Mouse (Mus musculus) cerebellum, postnatal 36 days (tissue): ENCODE measurements around the gene Cdk5rap3.

Source experiments
- DNase-seq, 2 experiments: peaks; one replicate each; pipeline ENCODE4 v3.0.0; 2021 to 2022; ENCODE audit warnings: mixed read lengths in 2 of 2

The Cdk5rap3 gene

DNA sequence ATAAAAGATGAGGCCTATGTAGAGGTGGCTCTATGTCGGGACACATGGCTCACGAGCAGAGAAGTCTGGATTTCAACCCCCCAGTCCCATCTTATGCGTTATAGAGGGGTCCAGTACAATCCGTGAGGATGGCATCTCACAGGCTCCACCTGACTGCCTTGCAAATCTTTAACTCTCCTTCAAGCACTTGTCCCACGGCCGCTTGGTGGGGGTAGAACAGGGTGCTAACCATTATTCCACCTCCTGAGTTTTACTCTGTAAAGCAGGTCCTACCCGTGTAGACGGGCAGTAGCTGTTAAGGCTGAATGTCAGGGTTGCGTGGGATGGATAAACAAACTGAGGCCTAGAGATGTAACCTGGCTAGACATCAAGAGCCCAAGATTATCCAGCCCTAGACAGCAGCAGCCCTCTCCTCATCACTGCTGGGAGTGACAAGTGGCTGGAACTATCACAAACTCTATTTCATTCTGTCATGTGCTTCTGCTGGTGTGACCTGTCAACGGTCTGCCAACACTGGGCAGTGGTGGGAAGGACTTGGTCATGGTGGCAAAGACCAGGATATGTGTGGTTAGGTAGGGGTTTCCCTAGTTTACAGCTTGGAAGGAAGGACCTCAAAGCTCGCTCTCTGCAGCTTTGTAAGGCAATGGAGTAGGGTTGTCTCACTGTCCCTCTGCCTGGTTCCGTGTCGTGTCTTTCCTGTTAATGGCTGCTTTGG lies 17.4 kb upstream of the Cdk5rap3 start:
- DNase-seq, result no peak

DNA sequence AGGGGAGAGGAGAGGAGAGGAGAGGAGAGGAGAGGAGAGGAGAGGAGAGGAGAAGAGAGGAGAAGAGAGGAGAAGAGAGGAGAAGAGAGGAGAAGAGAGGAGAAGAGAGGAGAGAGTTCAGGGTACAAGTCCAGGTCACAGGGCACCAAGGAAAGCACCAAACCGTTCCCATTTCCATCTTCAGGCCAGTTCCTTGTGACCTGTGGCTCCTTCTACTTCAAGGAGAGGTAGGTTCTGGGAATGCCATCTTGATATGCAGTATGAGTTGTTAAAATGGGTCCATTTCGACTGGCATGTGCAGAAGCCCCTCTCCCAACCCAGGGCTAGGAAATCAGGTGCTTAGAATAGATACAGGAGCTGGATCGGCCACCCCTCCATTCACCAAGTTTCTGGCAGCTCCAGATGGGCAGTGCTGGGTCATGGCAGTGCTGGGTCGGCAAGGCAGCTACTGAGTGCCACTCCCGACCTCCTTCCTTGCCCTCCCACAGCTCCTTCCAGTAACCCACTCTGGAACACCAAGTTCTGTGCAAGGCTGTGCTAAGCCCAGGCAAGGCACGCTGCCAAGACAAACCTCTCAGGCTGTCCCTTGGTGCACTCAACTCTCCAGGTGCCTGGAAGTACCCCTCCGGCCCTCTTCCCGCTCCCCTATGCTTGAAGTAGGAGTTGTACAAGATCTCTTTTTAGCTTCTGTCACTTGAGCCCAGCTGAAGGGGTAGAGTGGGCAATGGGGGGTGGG lies 15.2 kb upstream of the Cdk5rap3 start:
- no peak for DNase-seq

DNA sequence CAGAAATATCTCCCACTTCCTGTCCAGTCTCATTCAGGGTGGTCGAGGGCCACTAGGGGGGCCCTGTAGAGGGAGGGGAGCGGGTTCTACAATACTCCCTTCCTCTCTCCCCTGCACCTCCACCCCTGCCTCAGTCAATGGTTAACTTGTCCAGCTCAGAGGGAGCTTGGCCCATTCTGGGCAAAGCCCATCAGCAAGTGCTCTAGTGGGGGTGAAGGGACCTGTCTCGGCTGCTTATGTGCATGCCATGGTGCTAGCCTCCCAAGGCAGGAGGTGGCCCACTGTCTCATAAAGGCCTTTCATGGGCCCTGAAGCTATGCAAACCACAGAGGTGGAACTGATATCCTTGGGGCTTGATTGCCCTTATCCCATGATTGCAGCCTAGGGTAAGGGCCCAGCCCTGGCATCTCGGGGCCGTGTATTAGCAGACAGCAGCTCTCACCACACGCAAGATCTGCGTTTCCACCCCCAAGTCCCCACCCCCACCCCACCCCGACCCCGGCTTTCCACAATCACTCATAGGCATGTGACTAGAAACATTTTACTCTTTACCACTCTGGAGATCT lies 13.6 kb upstream of the Cdk5rap3 start:
- no peak for DNase-seq

DNA sequence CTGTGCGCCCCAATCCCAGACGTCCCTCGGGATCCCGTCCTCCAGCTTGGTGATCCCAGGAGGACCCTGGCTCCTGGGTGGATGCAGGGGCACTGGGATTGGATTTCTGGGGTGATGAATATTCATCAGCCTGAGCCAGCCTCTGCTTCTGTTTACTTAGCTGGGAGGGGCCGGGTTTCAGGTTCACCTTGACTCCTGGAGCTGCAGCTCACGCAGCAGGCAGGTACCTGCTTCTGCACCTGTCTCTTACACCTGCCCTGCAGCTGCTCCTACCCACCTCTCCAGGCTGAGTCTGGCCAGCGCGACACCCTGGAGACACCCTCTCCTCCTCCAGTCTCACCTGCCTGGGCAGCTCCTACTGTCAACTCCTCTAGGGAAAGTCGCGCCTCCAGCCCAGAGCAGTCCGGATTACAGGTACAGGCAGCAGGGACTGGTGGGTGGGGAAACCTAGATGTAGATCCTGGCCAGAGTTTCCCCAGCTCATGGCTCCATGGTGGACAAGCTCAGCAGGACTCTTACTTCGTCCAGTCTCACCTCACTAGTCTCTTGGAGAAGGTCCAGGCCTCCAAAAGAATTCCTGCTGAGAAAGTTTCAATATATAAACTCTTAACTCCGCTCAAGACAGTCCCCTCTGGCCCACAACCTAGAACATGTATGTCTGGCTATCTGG lies 12.9 kb upstream of the Cdk5rap3 start:
- DNase-seq, result no peak

DNA sequence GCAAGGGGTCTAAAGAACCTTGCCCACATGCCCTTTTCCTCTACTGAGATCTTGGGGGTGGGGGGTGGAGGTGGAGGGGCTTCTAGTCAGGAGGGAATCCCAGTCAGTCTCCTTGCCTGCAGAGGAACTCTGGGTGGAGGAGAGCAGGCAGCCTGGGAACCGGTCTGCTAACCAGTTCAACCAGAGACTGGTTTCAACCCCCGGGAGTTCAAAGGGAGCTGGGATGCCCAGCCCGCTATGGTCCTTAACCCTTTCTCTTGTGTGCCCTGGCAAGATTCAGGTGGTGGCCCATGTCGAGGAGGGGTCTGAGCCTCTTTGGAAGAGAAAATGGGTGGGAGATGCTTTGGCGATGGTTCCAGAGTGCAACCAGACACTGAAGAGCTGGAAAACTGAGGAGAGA lies 12.4 kb upstream of the Cdk5rap3 start:
- DNase-seq, result no peak

DNA sequence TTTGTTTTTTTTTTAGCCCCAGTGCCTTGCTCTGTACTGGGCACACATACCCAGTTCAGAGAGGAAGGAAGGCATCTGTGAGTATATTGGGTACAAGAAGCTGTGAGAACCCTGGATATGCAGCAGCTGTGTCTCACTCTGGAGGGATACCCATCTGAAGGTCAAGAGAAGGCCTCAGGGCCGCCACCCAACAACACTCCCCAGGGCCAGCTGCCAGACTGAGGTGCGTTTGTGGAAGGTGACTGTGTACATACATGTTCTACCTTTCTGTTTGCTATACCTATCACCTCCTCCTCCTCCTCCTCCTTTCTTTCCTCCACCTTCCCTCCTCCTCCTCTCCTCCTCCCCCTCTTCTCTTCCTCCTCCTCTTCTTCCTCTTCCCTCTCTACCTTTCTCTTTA lies 11.8 kb upstream of the Cdk5rap3 start, which contains the start of gene Prr15l:
Prr15l (plus strand) TSS at position 17 of the 400 bp plus-strand sequence.
- no peak for DNase-seq

DNA sequence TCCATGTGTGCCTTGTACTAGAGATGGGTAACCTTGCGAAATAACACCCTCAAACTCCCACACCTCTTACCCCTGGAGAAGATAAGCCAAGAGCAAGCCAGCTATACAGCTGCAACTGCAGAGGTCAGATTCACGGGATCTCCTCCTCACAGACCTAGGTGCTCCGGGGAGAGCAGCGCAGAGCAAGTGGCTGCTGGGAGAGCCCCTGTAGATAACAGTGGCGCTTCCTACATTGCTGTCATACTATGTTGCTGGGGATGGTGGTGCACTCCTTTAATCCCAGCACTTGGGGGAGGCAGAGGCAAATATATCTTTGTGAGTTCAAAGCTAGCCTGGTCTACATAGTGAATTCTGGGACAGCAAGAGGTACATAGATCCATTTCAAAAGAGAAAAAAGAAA lies 10.3 kb upstream of the Cdk5rap3 start:
- no peak for DNase-seq

DNA sequence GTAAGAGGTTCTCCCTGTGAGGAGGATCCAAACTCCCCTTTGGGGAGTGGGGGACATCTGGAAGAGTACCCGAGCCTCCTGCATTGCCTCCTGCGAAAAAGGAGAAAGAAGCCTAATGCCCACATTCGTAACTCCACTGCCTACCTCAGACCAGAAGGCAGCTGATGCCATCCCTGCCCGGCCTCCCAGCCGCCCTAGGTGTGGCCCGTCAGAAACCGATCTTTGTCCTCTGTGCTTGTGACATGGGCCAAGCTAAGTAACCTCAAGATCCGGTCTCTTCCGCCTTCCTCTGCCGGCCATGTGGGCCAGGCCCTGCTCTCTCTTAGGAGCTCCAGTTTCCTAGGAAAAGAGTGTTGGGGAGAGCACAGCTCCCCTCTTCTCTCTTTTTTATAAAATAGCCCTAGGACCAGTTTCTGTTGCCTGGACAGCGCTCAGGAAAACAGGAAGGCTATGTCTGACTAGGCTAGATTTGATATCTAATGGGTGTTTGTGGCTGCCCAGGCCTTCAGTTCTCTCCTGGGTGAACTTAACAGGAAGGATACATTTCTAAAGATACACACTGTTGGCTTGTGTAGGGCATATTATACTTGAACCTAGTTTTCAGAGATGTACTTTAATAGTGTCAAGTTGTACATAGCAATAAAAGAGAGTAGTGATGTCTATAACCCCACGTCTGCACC lies 9.3 kb upstream of the Cdk5rap3 start:
- no peak for DNase-seq

DNA sequence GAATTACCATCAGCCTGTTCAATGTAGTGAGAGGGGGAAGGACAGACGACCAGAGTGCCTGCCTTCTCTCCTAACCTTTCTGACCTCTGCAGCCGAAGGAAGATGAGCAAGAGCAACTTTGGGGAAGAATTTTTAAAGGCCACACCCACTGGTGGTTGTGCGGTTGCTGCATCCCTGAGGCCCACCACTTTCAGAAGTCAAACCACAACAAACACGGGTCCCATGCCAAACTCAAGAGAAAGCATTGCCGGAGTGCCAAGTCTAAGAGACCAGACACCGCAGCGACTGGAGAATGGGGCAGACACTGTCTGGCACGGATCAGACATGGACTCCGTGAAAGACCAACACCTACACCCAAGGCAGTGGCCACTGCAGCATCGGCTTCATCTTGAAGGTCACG lies 8.6 kb upstream of the Cdk5rap3 start:
- no peak for DNase-seq

DNA sequence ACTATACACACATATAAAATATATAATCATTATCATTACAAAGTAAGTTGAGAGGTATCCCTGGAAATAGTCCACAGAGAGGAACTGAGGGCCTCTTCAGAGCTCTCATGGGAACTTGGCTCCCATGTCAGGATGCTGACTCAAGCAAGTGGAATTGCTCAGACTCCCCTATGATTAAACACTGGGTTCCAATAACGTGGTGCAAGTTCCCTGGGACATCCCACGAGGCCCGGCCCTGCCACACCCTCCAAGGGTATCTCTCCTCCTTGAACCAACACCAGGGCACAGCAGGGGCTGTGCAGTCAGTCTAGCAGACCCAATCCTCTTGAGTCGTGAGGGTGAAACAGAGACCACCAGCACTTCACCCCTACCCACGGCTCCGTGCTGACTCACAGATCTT lies 2.7 kb upstream of the Cdk5rap3 start:
- DNase-seq, result no peak

DNA sequence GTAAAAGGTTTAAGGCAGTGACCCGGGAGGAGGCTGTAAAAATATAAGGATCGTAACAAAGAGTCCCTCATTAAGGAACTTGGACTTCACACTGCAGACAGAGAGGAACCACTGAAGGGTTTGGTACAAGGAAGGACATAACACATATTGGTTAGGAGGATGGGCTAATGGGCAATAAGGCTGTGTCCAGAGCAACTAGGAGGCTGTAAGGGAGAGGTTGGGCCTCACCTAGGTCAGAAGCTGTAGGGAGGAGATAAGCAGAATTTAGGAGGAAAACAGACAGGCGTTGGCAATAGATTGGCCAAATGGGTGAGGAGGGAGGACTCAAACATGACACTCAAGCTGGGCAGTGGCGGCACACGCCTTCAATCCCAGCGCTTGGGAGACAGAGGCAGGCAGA lies 1.1 kb upstream of the Cdk5rap3 start:
- no peak for DNase-seq

DNA sequence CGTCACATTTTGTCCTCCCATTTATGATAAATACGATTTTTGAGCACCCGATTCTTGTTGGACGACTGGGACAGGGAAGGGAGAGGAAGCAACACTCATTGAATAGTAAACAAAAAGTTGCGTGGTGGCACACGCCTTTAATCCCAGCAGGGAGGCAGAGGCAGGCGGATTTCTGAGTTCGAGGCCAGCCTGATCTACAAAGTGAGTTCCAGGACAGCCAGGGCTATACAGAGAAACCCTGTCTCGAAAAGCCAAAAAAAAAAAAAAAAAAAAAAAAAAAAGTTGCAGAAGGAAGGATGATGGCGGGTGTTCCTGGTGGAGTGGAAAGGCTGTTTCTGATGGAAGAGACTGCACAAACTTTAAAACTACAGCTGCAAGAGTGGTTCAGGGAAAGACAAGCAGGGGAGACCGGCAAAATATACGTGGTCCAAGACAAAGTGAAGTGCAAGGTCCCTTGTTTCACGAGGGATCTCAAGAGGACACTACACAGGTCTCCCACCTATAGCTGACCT lies 645 bp upstream of the Cdk5rap3 start:
- DNase-seq, result no peak

DNA sequence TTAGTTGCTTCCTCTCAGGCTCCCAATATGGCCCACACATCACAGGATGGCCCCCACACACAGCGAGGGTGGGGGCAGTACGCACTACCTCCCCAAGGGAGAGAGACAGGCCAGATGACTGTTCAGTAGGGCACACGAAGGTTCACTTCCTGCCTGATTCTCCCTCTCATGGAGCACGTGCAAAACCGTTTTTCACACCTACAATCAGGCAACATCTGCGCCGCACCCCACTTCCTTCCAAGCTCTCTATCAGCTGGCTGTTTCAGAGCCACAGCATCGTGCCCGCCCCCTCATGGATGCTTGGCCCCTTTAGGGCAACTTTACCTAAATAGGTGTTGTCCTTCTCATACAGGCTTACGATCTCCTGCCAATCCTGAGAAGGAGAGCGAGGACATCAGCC lies 3.6 kb downstream of the Cdk5rap3 start:
- DNase-seq, result no peak

DNA sequence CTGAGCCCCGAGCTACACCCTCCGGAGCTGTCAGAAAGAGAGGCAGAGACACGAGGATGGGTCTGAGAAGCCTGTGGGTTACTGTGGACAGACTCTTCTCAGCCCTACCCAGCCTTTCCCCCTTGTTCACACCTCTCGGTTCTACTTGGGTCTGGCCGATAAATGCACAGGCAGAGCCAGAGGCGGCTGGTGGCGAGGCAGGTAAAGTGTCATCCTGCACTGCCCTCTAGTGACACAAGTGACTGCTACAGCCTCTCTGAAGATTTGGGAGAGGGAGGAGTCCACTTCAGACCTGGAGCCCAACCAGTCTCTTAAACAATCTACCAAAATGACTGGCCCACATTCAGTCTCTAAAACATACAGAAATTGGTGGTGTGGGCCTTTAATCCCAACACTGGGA lies 6.3 kb downstream of the Cdk5rap3 start:
- peak; percentile 82 to 89 for DNase-seq

DNA sequence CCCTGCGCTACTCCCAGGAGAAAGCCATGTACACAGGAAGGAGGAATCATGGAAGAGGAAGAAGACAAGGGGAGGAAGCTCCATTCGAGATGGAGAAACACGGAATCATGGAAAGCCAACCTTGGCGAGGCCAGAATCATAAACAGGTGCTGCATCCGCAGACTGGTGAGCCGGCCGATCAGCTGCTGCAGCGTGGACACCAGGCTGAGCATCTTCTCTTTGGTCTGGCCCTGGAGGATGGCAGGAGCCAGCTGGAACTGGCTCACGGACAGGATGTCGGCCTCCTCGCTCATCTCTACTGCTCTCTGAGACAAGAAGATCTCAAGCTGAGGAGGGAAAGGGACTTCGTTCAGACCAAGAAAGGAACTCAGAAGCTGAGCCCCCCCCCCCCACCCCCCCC lies 7.7 kb downstream of the Cdk5rap3 start:
- DNase-seq, result peak in 1 of 2 experiments; percentile 26

DNA sequence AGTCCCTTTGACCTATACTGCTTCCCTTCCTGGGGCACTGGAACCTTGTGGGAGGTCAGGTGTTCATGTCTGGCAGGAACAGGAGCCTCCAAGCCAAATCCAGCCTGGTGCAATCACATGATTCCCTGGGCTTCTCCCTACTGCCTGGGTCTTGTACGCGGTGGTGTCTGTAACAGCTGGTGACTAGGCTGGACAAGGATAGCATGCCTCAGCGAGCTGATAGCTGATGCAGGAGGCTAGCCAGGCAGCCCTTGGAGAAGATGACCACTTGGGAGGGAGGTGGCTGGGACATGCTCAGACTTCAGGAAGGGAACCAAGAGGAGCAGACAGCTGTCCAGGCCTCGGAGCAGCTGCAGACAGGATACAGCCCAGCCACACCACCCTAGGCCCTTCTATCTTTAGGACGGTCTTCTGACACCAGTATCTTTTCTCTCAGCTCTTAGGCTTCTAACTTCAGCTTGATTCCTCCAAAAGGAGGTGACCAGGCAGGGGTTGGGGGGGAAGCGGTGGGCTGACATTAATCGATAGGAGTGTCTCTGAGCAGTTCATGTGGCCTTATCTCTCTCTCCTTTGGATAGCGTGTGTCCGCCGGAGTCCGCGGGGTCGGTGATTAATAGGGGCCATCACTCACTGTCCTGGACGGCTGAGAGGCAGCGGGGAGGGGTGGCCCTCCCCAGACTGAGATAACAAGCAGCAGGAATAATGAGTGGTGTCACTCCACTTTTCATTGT lies 9.7 kb downstream of the Cdk5rap3 start:
- DNase-seq, result no peak

DNA sequence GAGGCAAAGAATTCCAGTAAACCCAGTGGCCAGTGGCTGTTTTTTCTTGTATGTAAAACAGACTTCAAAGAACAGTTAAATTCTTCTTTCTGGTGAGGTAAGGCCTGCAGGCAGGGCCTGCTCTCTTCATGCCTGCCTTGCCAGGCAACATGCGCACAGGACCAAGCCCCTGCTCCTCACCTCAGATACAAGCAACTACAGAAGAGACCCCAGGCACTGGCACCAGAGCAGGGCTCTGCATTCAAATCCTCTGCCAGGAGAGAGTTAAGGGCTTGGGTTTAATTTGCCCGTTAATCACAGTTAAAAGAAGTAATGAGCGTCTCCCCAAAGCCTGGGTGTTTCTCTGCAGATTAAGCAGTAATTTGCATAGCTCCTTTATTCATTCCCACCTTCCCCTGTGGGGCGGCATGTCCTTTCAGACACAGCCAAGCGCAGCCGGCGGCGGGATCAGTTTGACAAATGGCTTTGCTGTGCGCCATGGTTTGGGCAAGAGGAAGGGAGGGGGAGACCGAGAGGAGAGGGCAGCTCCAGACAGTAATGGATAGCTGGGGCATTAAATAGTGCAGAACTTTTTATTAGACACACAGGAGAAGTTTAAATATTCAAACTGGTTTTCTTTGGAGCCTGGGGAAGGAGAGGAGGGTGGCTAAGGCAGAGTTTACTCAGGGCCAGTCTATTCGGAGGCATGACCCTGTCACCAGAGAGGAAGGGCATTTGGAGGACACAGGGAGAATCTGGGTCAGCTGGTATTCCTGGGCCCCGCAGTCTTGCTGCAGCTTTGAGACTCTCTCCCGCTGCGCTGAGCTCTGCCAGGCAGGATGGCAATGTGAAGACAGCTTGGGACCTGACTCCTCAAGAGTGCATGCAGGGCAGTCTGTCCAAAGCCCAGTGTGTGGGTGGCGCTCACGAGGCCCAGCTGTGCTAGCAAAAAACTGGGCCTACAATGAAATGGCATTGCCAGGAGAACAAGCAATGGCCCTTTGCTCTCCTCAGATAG lies 13.4 kb downstream of the Cdk5rap3 start:
- DNase-seq, result peak in 1 of 2 experiments; percentile 27

DNA sequence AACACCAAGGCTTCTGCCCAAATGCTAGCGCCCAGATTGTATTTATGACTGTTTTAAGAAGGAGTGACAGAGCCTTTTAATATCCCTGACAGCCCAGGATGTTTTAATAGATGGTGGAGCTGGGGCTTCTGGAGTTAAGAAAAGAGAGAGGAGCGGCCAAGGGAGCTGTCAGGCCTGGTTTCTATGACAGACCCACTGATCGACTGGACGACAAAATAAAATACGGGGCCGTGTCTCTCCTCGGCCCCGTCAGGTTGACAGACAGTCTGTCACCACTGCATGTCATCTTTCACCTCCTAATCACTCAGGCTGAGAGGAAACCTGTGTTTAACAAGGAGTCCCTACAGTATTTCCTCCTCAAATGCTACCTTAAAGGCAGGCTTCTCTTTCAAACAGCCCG lies 15.0 kb downstream of the Cdk5rap3 start:
- DNase-seq, result no peak

DNA sequence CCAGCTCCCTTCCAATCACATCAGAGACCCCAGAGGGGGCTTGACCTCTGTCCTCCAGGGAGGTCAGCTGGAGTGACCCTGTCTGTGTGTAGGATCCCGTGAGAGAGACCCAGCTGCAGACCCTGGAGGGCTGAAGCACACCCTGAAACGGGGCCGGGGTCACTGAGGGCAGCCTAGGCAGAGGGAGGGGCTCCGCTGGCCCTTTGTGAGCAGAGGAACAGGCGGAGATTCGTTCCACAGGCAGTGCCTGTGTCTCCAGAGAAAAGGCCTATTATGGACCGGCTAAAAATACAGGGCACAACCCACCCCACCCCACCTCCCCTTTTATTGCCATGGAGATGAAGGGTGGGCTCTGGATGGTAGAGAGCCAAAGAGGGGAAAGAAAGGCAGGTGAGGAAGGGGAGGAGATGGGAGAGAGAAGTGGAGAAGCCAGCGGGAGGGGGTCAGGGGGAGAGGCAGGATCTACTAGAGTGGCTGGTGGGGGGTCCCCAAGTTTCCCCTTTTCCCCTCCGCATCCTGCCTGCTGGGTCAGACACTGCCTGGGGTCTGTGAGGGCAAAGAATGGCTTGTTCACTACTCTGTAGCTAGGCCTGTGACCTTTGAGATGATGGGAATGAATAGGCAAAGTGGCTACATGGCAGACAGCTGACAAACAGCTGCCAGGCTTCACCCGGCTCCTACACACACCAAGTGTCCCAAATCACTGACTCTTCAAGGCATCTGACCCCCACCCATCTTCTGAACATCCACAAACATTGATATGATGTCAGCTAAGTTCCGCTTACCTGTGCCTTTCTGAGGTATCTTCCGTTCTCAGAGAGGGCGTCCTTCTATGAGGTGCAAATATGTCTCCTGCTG lies 16.6 kb downstream of the Cdk5rap3 start:
- no peak for DNase-seq

DNA sequence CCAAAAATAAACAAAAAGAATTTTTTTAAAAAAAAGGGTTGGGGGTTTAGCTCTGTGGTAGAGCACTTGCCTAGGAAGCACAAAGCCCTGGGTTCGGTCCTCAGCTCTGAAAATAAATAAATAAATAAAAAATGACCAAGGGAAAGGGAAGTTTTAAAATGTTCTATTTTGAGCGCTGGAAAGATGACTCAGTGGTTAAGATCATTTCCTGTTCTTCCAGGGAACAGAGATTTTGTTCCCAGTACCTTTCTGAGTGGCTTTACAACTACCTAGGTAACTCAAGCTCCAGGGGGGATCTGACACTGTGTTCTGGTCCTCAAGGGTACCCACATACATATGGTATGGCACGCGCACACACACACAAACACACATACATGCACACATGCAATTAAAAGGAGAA lies 20.4 kb downstream of the Cdk5rap3 start:
- DNase-seq, result no peak
